Mouse (Mus musculus) heart, embryonic 13.5 days (tissue): ENCODE measurements around the gene Polr2a. TPM values are rescaled to one million over a fixed set of nuclear protein-coding genes. Genes with fewer than 3 reads are reported as not detected.

Experiments
- ATAC-seq: fragments of 200-750 bp; cut with Nextera tagmentation; 2 replicates; pipeline ENCODE4 v1.8.0; 2017; ENCODE audit warnings: moderate TSS enrichment; ENCODE audit not compliant: insufficient number of reproducible peaks, low FRiP score, low TSS enrichment; ENCODE audit errors: extremely low read depth
- H3K27ac ChIP-seq: fragments of 300-500 bp; sonication (generic); replicated peaks from 2 replicates; pipeline ENCODE4 v1.5.1; 2015; ENCODE audit warnings: moderate library complexity, mild to moderate bottlenecking, inconsistent platforms
- H3K27me3 ChIP-seq: fragments of 300-500 bp; sonication (generic); replicated peaks from 2 replicates; pipeline ENCODE4 v1.6.1; 2015; ENCODE audit warnings: mild to moderate bottlenecking, inconsistent platforms
- H3K36me3 ChIP-seq: fragments of 300-500 bp; sonication (generic); 2 replicates; pipeline ENCODE4 v1.6.1; 2015; ENCODE audit warnings: mild to moderate bottlenecking, inconsistent platforms
- H3K4me1 ChIP-seq: fragments of 300-500 bp; sonication (generic); 2 replicates; pipeline ENCODE4 v1.6.1; 2015; ENCODE audit warnings: inconsistent platforms
- H3K4me2 ChIP-seq: fragments of 300-500 bp; sonication (generic); 2 replicates; pipeline ENCODE4 v1.6.1; 2015; ENCODE audit warnings: inconsistent platforms, mild to moderate bottlenecking, moderate library complexity
- H3K4me3 ChIP-seq: fragments of 300-500 bp; sonication (generic); 2 replicates; pipeline ENCODE4 v1.5.1; 2015; ENCODE audit warnings: moderate library complexity, mild to moderate bottlenecking, inconsistent platforms
- H3K9ac ChIP-seq: fragments of 300-500 bp; sonication (generic); 2 replicates; pipeline ENCODE4 v1.6.1; 2015; ENCODE audit warnings: inconsistent platforms, mild to moderate bottlenecking, moderate library complexity
- H3K9me3 ChIP-seq: fragments of 300-500 bp; sonication (generic); 2 replicates; pipeline ENCODE4 v1.6.1; 2016; ENCODE audit warnings: inconsistent platforms
- WGBS: fragments of 180-500 bp; shearing (Covaris S2); methylation state at CpG from one replicate; pipeline ENCODE4 v1.1.7; 2015; ENCODE audit warnings: mixed read lengths; 5-methylcytosine and 5-hydroxymethylcytosine counted together
- polyA plus RNA-seq: library from polyadenylated mRNA; unstranded; fragments of >200 nt; fragmentation: Nextera tagmentation; extraction: Ambion mirVana; gene quantifications from 2 replicates; pipeline ENCODE4 v1.2.1, GENCODE M21; 2015

Gene Polr2a
- polyA plus RNA-seq, 1 experiment from 2014 or later: 19.1 TPM

GRCm38 (mm10) chr11:69763551-69763950, 5.1 kb upstream of the Polr2a start:
- WGBS: 65% methylated on average over 7 of the region's 7 CpGs
- H3K27ac ChIP-seq: no peak overlapping the region
- no peak for ATAC-seq
- H3K9ac ChIP-seq: no peak overlapping the region
- no peaks in the 10 kb centered on the region for H3K36me3 ChIP-seq
- no peaks in the 10 kb centered on the region for H3K27me3 ChIP-seq
- peaks cover 37% of the 10 kb centered on the region for H3K4me1 ChIP-seq
- no peaks in the 10 kb centered on the region for H3K9me3 ChIP-seq
- no peak overlapping the region for H3K4me2 ChIP-seq
- H3K4me3 ChIP-seq: no peak overlapping the region

- H3K36me3 ChIP-seq: no peaks in the 10 kb centered on the region
- H3K4me2 ChIP-seq: no peak within 1 kb of the TSS
- WGBS: 48% methylated on average over 1 of the region's 1 CpGs
- no peak within 1 kb of the TSS for H3K9ac ChIP-seq
- peaks cover 29% of the 10 kb centered on the region for H3K4me1 ChIP-seq
- 0 out of 2 replicates have a peak within 1 kb of the TSS, but pooled peaks have one; percentile 8 for H3K27ac ChIP-seq
- no peak for ATAC-seq
- no peak within 1 kb of the TSS for H3K4me3 ChIP-seq
- H3K27me3 ChIP-seq: no peaks in the 10 kb centered on the region
- no peaks in the 10 kb centered on the region for H3K9me3 ChIP-seq
Measured at GRCm38 (mm10) chr11:69761868-69762267, 3.4 kb upstream of the Polr2a start, which contains the start of gene Slc35g3. Gene Slc35g3 (minus strand): TSS chr11:69761968.

GRCm38 (mm10) chr11:69760901-69761200, 2.4 kb upstream of the Polr2a start:
- Histone ChIP-seq H3K4me1 (peaks cover 34% of the 10 kb centered on the region), H3K27ac (0 out of 2 replicates have a peak overlapping the region, but pooled peaks have one; percentile 8), H3K9ac (no peak overlapping the region), H3K27me3 (no peaks in the 10 kb centered on the region), H3K36me3 (no peaks in the 10 kb centered on the region), H3K9me3 (no peaks in the 10 kb centered on the region), H3K4me2 (no peak overlapping the region), H3K4me3 (no peak overlapping the region)
- WGBS: 88% methylated on average over 7 of the region's 7 CpGs
- no peak for ATAC-seq

DNA sequence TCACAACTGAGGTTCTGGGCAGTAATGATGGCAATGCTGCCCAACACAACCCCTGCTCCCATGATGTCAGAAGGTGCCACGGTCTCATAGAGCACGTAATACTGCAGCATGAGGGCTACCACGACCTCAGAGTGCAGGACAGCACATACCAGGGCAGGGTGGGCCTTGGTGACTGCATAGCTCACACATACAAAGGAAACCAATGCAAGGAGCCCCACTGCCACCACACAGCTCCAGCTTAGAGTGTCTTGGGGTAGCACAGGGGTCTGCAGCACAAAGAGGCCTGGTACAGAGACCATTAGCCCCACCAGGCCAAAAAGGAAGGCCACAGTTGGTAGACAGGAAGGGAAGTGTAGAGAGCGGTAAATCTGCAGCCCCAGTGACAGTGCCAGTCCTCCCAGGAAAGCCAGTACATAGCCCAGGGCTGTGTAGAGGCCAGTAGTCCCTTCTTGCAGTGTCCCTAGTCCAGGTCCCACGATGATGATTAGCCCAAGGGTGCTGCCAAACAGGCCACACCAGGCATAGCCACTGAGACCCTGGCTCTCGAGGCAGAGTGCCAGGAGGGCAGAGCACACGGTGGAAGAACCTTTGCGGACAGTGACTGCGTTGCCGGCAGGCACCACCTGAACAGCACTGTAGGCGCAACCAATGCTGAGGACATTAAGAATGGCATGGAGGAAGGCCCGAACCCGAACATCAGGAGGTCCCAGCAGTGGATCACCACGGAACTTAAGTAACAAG, 1.9 kb upstream of the Polr2a start:
- Histone ChIP-seq H3K36me3 (peaks cover 3% of the 10 kb centered on the region; the same call in 1 of the 2 replicates), H3K9ac (peak overlapping the region; percentile 95), H3K4me3 (peak overlapping the region; percentile 69; the same call in 1 of the 2 replicates), H3K9me3 (no peaks in the 10 kb centered on the region), H3K4me2 (peak overlapping the region; percentile 75), H3K27ac (peak overlapping the region; percentile 99), H3K4me1 (peaks cover 37% of the 10 kb centered on the region), H3K27me3 (no peaks in the 10 kb centered on the region)
- ATAC-seq: no peak
- WGBS: 80% methylated on average over 14 of the region's 14 CpGs

GRCm38 (mm10) chr11:69758971-69759721, 709 bp upstream of the Polr2a start:
- H3K27ac ChIP-seq: peak overlapping the region; percentile 99
- H3K4me1 ChIP-seq: peaks cover 43% of the 10 kb centered on the region
- WGBS: under 1% methylated on average over 37 of the region's 37 CpGs
- ATAC-seq: peak; percentile 81
- H3K4me2 ChIP-seq: peak overlapping the region; percentile 75
- peaks cover 3% of the 10 kb centered on the region; the same call in 1 of the 2 replicates for H3K36me3 ChIP-seq
- H3K27me3 ChIP-seq: no peaks in the 10 kb centered on the region
- no peaks in the 10 kb centered on the region for H3K9me3 ChIP-seq
- peak overlapping the region; percentile 69 for H3K4me3 ChIP-seq
- peak overlapping the region; percentile 95 for H3K9ac ChIP-seq

DNA sequence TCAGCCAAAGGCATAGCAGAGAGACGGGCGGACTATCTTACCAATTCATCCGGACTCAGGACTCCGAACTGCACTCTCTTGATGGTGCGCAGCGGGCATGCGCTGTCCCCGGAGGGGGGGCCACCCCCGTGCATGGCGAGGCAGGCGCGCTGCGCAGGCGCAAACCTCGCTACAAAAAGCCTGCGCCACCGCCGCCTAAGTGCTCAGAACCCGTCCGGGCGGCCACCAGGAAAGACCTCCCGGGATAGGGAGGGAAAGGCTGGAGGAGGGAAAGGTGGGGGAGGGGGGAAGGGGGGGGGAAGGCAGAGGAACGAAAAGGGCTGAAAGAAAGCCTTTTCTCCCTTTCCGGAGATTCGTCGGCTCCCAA, 364 bp downstream of the Polr2a start:
- Histone ChIP-seq H3K27me3 (no peaks in the 10 kb centered on the region), H3K9me3 (no peaks in the 10 kb centered on the region), H3K36me3 (peaks cover 3% of the 10 kb centered on the region; the same call in 1 of the 2 replicates), H3K4me1 (peaks cover 50% of the 10 kb centered on the region), H3K27ac (peak overlapping the region; percentile 99), H3K9ac (peak overlapping the region; percentile 95), H3K4me3 (peak overlapping the region; percentile 69), H3K4me2 (peak overlapping the region; percentile 75)
- peak; percentile 76 for ATAC-seq
- under 1% methylated on average over 26 of the region's 26 CpGs for WGBS

GRCm38 (mm10) chr11:69757303-69758089, 941 bp downstream of the Polr2a start:
- H3K4me2 ChIP-seq: peak overlapping the region; percentile 75
- H3K4me1 ChIP-seq: peaks cover 56% of the 10 kb centered on the region
- H3K9me3 ChIP-seq: no peaks in the 10 kb centered on the region
- 41% methylated on average over 9 of the region's 9 CpGs for WGBS
- peak overlapping the region; percentile 95 for H3K9ac ChIP-seq
- no peak for ATAC-seq
- peaks cover 3% of the 10 kb centered on the region; the same call in 1 of the 2 replicates for H3K36me3 ChIP-seq
- no peaks in the 10 kb centered on the region for H3K27me3 ChIP-seq
- peak overlapping the region; percentile 99 for H3K27ac ChIP-seq
- H3K4me3 ChIP-seq: peak overlapping the region; percentile 69

GRCm38 (mm10) chr11:69754701-69755100, 3.7 kb downstream of the Polr2a start:
- Histone ChIP-seq H3K9ac (no peak overlapping the region), H3K9me3 (no peaks in the 10 kb centered on the region), H3K4me1 (peaks cover 61% of the 10 kb centered on the region), H3K27ac (no peak overlapping the region), H3K4me2 (peak overlapping the region; percentile 75), H3K4me3 (no peak overlapping the region), H3K36me3 (peaks cover 3% of the 10 kb centered on the region; the same call in 1 of the 2 replicates), H3K27me3 (no peaks in the 10 kb centered on the region)
- WGBS: 53% methylated on average over 3 of the region's 3 CpGs
- no peak for ATAC-seq

DNA sequence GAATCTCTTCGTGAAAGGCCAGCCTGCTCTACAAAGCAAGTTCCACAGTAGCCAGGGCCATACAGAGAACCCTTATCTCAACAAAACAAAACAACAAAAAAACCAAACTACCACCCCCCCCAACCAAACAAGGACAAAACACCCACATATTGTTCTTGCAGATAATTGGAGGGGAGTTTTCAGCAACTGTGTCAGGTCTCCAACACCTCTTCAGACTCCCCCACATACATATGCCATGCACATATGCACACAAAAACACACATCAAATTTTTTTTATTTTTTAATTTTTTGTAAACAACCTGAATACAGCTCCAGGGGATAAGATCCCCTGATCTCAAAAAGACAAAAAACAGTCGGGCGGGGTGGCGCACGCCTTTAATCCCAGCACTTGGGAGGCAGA, 4.2 kb downstream of the Polr2a start:
- 78% methylated on average over 5 of the region's 5 CpGs for WGBS
- H3K9ac ChIP-seq: peak overlapping the region; percentile 54; the same call in 1 of the 2 replicates
- peaks cover 3% of the 10 kb centered on the region; the same call in 1 of the 2 replicates for H3K36me3 ChIP-seq
- H3K4me2 ChIP-seq: no peak overlapping the region
- ATAC-seq: no peak
- H3K27ac ChIP-seq: no peak overlapping the region
- no peaks in the 10 kb centered on the region for H3K9me3 ChIP-seq
- H3K4me1 ChIP-seq: peaks cover 58% of the 10 kb centered on the region
- H3K27me3 ChIP-seq: no peaks in the 10 kb centered on the region
- no peak overlapping the region for H3K4me3 ChIP-seq

GRCm38 (mm10) chr11:69752686-69753085, 5.8 kb downstream of the Polr2a start:
- peak overlapping the region; percentile 63 for H3K9ac ChIP-seq
- no peak for ATAC-seq

DNA sequence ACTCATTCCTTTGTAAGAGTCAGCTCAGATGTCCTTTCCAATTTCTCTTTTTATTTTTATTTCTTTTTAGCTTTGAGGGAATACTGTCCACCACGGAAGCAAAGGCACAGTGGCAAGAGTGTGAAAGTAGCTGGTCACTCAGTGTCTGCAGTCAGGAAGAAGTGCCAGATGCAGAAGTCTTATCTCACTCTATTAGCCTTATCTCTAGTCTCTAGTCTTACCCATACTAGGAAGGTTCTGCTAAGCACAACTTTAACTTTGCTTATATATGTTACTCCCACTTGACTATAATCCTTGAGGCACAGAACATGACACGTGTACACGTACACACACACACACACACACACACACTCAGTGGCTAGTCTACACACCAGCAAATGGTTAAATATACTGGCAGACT, 6.8 kb downstream of the Polr2a start:
- no peaks in the 10 kb centered on the region for H3K27me3 ChIP-seq
- no peak overlapping the region for H3K4me3 ChIP-seq
- H3K4me2 ChIP-seq: peak overlapping the region; percentile 13; the same call in 1 of the 2 replicates
- peaks cover 48% of the 10 kb centered on the region for H3K4me1 ChIP-seq
- H3K9me3 ChIP-seq: no peaks in the 10 kb centered on the region
- H3K9ac ChIP-seq: peak overlapping the region; percentile 63
- peaks cover 24% of the 10 kb centered on the region for H3K36me3 ChIP-seq
- no peak for ATAC-seq
- 16% methylated on average over 3 of the region's 3 CpGs for WGBS
- peak overlapping the region; percentile 63 for H3K27ac ChIP-seq

More at GRCm38 (mm10) chr11:69752686-69753085, 5.8 kb downstream of the Polr2a start:
- Histone ChIP-seq H3K4me3 (no peak overlapping the region), H3K4me2 (no peak overlapping the region), H3K36me3 (peaks cover 14% of the 10 kb centered on the region), H3K4me1 (peaks cover 58% of the 10 kb centered on the region), H3K27ac (0 out of 2 replicates have a peak overlapping the region, but pooled peaks have one; percentile 2), H3K27me3 (no peaks in the 10 kb centered on the region), H3K9me3 (no peaks in the 10 kb centered on the region)
